Mouse (Mus musculus): ENCODE data around the gene Ippk. TPM values are rescaled to one million over a fixed set of nuclear protein-coding genes. Genes with fewer than 3 reads are reported as not detected.

Ippk gene
- polyA plus RNA-seq, 1 experiment from 2014 or later = 18.7 TPM

DNA sequence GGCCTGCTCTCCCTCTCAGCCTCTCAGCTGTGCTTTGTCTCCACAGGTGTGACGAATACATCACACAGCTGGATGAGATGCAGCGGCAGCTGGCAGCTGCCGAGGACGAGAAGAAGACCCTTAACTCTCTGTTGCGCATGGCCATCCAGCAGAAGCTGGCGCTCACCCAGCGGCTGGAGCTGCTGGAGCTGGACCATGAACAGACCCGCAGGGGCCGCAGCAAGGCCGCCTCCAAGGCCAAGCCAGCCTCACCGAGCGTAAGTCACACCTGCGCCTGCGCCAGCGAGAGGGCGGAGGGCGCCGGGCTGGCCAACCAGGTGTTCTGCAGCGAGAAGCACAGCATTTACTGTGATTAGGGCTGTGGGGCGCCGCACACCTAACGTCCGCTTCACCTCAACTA lies 38.1 kb upstream of the Ippk start:
- Histone ChIP-seq H3K27ac (ENCODE audit: low read depth) (no peak overlapping the region), H3K9me3 (ENCODE audit: control insufficient read depth, low read length) (no peaks in the 10 kb centered on the region), H3K36me3 (ENCODE audit: control insufficient read depth, insufficient read depth, low read length) (peaks cover 89% of the 10 kb centered on the region), H3K9ac (ENCODE audit: low read length) (no peak overlapping the region), H3K4me3 (ENCODE audit: low read depth, low read length) (no peak overlapping the region), H3K4me2 (ENCODE audit: low read length) (no peak overlapping the region), H3K27me3 (replicated peaks; ENCODE audit: control insufficient read depth, insufficient read depth, low read length) (no peaks in the 10 kb centered on the region), H3K4me1 (replicated peaks; ENCODE audit: control insufficient read depth, insufficient read depth, low read length) (no peaks in the 10 kb centered on the region)
- DNase-seq (ENCODE audit: low spot score) (no peak), ATAC-seq (replicated peaks; ENCODE audit: low FRiP score, low TSS enrichment, low read depth) (no peak)
- WGBS = 93% methylated on average over 23 of the region's 23 CpGs

DNA sequence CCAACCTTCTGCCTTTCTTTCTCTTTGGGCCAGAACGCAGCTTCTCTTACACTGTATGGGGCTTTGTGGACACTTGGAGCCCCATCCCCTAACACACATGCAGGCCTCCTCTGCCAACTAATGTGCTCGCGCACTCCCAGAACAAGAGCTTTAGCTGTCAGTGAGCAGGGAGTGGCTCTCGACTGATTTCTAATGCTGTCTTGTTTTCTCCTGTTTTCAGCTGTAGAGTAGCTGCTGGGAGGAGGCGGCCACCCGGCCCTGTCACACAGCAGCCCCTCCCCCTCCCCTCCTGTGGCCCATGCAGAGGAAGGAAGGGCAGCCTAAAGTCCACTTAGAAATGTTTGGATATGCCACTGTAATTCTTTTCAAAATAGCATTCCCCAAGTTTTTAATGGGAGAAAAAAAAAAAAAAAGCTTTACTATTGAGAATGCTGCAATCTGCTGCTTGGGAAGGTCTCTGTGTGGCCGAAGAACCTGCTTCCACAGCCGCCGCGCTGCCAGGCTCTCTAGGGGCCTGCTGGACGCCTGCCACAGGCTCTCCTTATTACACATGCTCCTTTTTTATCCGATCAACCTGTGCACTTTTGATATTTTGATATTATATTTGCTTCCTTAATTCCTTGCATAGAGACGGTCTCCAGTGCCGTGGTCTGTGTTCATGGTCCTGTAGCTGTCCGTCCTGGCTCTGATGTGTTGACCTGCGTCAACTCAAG lies 36.1 kb upstream of the Ippk start:
- Histone ChIP-seq H3K27ac (ENCODE audit: low read depth) (no peak overlapping the region), H3K4me3 (ENCODE audit: low read depth, low read length) (no peak overlapping the region), H3K27me3 (replicated peaks; ENCODE audit: control insufficient read depth, insufficient read depth, low read length) (no peaks in the 10 kb centered on the region), H3K9ac (ENCODE audit: low read length) (no peak overlapping the region), H3K9me3 (ENCODE audit: control insufficient read depth, low read length) (no peaks in the 10 kb centered on the region), H3K36me3 (ENCODE audit: control insufficient read depth, insufficient read depth, low read length) (peaks cover 70% of the 10 kb centered on the region), H3K4me2 (ENCODE audit: low read length) (no peak overlapping the region), H3K4me1 (replicated peaks; ENCODE audit: control insufficient read depth, insufficient read depth, low read length) (no peaks in the 10 kb centered on the region)
- WGBS = 78% methylated on average over 16 of the region's 16 CpGs
- ATAC-seq (replicated peaks; ENCODE audit: low FRiP score, low TSS enrichment, low read depth) = no peak
- DNase-seq (ENCODE audit: low spot score) = no peak

DNA sequence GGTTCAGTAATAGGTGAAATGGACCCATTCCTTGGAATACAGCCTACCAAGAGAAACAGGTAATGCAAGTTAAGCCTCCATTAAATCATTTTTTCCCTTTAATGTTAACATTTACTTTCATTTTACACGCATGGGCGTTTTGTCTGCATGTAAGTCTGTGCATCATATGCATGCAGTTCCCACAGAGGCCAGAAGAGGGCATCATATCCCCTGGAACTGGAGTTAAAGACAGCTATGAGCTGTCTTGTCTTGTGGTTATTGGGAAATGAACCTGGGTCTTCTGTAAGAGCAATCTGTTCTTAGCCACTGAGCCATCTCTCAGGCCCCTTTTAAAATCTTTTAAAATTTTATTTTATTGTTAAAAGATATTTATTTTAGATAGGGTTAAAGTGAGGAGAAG lies 29.7 kb upstream of the Ippk start:
- no peaks in the 10 kb centered on the region for H3K27me3 ChIP-seq (replicated peaks; ENCODE audit: control insufficient read depth, insufficient read depth, low read length)
- H3K4me3 ChIP-seq (ENCODE audit: low read depth, low read length) = no peak overlapping the region
- H3K4me1 ChIP-seq (replicated peaks; ENCODE audit: control insufficient read depth, insufficient read depth, low read length) = no peaks in the 10 kb centered on the region
- ATAC-seq (replicated peaks; ENCODE audit: low FRiP score, low TSS enrichment, low read depth) = no peak
- H3K4me2 ChIP-seq (ENCODE audit: low read length) = no peak overlapping the region
- WGBS = 89% methylated on average over 2 of the region's 2 CpGs
- no peak overlapping the region for H3K27ac ChIP-seq (ENCODE audit: low read depth)
- no peak overlapping the region for H3K9ac ChIP-seq (ENCODE audit: low read length)
- peaks cover 10% of the 10 kb centered on the region for H3K36me3 ChIP-seq (ENCODE audit: control insufficient read depth, insufficient read depth, low read length)
- no peaks in the 10 kb centered on the region for H3K9me3 ChIP-seq (ENCODE audit: control insufficient read depth, low read length)
- no peak for DNase-seq (ENCODE audit: low spot score)

DNA sequence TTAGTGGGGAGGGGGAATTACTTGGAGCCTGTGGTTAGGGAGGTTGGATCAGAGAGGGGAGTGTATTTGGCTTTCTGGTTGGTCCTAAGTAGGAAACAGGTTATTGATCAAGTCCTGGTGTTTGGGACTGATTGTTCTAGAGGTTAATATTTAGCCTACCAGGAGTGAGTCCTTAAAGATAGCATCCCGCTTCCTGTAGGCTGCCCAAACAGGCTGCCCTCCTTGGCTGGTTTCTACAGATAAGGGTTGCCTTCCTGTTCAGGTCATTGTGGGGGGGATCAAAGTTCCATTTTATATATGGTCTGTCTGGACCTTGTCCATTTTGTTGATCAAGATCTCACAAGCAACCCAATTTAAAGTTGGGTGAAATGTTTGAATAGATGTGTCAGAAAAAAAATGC lies 27.5 kb upstream of the Ippk start:
- H3K9ac ChIP-seq (ENCODE audit: low read length) = no peak overlapping the region
- 70% methylated on average over 1 of the region's 1 CpGs for WGBS
- no peak overlapping the region for H3K27ac ChIP-seq (ENCODE audit: low read depth)
- no peaks in the 10 kb centered on the region for H3K4me1 ChIP-seq (replicated peaks; ENCODE audit: control insufficient read depth, insufficient read depth, low read length)
- H3K9me3 ChIP-seq (ENCODE audit: control insufficient read depth, low read length) = no peaks in the 10 kb centered on the region
- ATAC-seq (replicated peaks; ENCODE audit: low FRiP score, low TSS enrichment, low read depth) (peak; percentile 29; the same call in 1 of the 2 replicates), DNase-seq (ENCODE audit: low spot score) (no peak)
- H3K4me3 ChIP-seq (ENCODE audit: low read depth, low read length) = no peak overlapping the region
- no peak overlapping the region for H3K4me2 ChIP-seq (ENCODE audit: low read length)
- H3K27me3 ChIP-seq (replicated peaks; ENCODE audit: control insufficient read depth, insufficient read depth, low read length) = no peaks in the 10 kb centered on the region
- no peaks in the 10 kb centered on the region for H3K36me3 ChIP-seq (ENCODE audit: control insufficient read depth, insufficient read depth, low read length)

DNA sequence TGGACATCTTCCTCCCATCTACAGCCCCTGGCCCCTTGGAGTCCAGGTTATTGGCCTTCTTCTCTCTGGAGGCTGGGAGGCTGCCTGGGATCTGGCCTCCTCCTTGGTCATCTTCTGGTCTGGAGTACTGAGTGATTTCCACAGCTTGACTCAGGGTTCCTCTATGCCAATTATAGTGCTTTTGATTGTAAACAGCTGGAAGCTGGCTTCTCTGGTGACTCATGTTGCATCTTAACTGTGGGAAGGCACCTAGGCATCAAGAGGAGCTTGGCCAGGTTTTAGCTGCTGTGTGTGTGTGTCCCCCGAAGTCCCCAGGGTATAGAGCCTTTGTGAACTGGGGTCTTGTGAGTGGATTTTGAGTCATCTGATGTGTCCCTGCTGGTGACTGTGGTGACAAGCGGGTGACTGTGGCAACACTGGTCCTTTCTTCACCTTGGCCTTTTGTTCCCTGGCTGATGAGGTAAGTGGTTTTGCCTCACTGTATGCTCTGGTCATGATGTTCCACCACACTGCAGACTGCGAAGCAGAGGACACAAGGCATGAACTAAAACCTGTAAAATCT lies 26.1 kb upstream of the Ippk start:
- ATAC-seq (replicated peaks; ENCODE audit: low FRiP score, low TSS enrichment, low read depth) = no peak
- WGBS = 93% methylated on average over 3 of the region's 3 CpGs
- no peaks in the 10 kb centered on the region for H3K27me3 ChIP-seq (replicated peaks; ENCODE audit: control insufficient read depth, insufficient read depth, low read length)
- H3K9ac ChIP-seq (ENCODE audit: low read length) = no peak overlapping the region
- no peak overlapping the region for H3K4me2 ChIP-seq (ENCODE audit: low read length)
- H3K4me3 ChIP-seq (ENCODE audit: low read depth, low read length) = no peak overlapping the region
- H3K36me3 ChIP-seq (ENCODE audit: control insufficient read depth, insufficient read depth, low read length) = no peaks in the 10 kb centered on the region
- no peak overlapping the region for H3K27ac ChIP-seq (ENCODE audit: low read depth)
- H3K4me1 ChIP-seq (replicated peaks; ENCODE audit: control insufficient read depth, insufficient read depth, low read length) = no peaks in the 10 kb centered on the region
- DNase-seq (ENCODE audit: low spot score) = no peak
- H3K9me3 ChIP-seq (ENCODE audit: control insufficient read depth, low read length) = no peaks in the 10 kb centered on the region

DNA sequence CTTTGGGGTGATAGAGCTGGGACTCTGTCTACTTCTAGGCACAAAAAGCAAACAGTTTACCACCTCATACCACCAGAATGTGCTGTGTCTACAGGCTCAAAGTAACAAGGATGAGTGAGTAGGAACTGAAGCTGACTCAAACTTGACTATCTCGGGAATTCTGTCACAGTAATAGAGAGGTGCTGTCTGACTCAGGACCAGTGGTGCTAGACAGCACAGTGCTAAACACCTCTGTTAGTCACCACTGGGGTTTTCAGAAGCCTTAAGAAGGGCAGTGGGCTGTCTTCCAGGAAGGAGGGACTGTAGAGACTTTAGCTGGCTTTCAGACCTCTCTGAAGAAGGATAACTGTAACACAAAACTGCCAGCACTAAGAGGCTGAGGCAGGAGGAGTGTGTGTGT lies 24.3 kb upstream of the Ippk start:
- Histone ChIP-seq H3K4me2 (ENCODE audit: low read length) (no peak overlapping the region), H3K4me3 (ENCODE audit: low read depth, low read length) (no peak overlapping the region), H3K36me3 (ENCODE audit: control insufficient read depth, insufficient read depth, low read length) (no peaks in the 10 kb centered on the region), H3K9me3 (ENCODE audit: control insufficient read depth, low read length) (no peaks in the 10 kb centered on the region), H3K4me1 (replicated peaks; ENCODE audit: control insufficient read depth, insufficient read depth, low read length) (no peaks in the 10 kb centered on the region), H3K27me3 (replicated peaks; ENCODE audit: control insufficient read depth, insufficient read depth, low read length) (no peaks in the 10 kb centered on the region), H3K27ac (ENCODE audit: low read depth) (no peak overlapping the region), H3K9ac (ENCODE audit: low read length) (no peak overlapping the region)
- no peak for ATAC-seq (replicated peaks; ENCODE audit: low FRiP score, low TSS enrichment, low read depth)
- no peak for DNase-seq (ENCODE audit: low spot score)
- 71% methylated on average over 1 of the region's 1 CpGs for WGBS

DNA sequence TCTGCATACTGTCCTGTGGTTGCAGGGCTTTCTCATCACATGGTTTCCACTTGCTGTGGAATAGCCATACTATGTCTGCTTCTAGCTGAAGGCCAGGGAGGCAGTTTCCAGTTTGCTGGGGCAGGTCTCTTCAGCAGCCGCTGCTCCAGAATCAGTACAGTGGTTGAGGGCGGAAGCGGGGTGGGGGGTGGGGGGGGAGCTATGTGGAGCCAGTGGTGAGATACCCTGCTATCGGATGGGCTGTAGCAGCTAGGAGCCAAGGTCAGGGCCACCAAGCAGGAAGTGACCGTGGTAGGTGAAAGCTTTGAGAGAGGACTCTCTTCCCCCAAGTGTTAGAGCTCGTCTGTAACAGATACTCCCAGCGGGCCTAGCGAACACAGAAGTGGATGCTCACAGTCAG lies 22.9 kb upstream of the Ippk start:
- ATAC-seq (replicated peaks; ENCODE audit: low FRiP score, low TSS enrichment, low read depth) (no peak), DNase-seq (ENCODE audit: low spot score) (no peak)
- Histone ChIP-seq H3K36me3 (ENCODE audit: control insufficient read depth, insufficient read depth, low read length) (no peaks in the 10 kb centered on the region), H3K27me3 (replicated peaks; ENCODE audit: control insufficient read depth, insufficient read depth, low read length) (no peaks in the 10 kb centered on the region), H3K4me2 (ENCODE audit: low read length) (no peak overlapping the region), H3K4me1 (replicated peaks; ENCODE audit: control insufficient read depth, insufficient read depth, low read length) (no peaks in the 10 kb centered on the region), H3K27ac (ENCODE audit: low read depth) (no peak overlapping the region), H3K9ac (ENCODE audit: low read length) (no peak overlapping the region), H3K9me3 (ENCODE audit: control insufficient read depth, low read length) (no peaks in the 10 kb centered on the region), H3K4me3 (ENCODE audit: low read depth, low read length) (no peak overlapping the region)
- WGBS = 82% methylated on average over 8 of the region's 8 CpGs

DNA sequence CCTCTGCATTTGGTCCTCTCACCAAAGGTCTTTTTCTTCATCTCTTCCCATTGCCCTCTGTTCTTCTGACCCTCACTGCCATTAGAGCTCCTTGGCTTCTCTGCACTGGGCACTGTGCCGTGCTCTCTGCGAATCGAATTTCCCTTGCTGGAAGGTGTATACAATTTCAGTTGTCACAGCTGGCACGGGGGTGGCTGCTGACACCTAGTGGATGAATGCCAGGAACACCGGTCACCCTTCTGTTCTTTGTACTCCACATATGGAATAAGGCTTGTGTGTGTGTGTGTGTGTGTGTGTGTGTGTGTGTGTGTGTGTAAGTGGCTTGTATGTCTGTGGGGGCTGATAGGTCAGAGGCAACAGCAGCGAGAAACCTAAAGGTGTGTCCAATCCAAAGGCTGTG lies 20.9 kb upstream of the Ippk start:
- no peak overlapping the region for H3K9ac ChIP-seq (ENCODE audit: low read length)
- WGBS = 52% methylated on average over 6 of the region's 6 CpGs
- no peaks in the 10 kb centered on the region for H3K36me3 ChIP-seq (ENCODE audit: control insufficient read depth, insufficient read depth, low read length)
- H3K27me3 ChIP-seq (replicated peaks; ENCODE audit: control insufficient read depth, insufficient read depth, low read length) = no peaks in the 10 kb centered on the region
- ATAC-seq (replicated peaks; ENCODE audit: low FRiP score, low TSS enrichment, low read depth) (no peak), DNase-seq (ENCODE audit: low spot score) (no peak)
- H3K27ac ChIP-seq (ENCODE audit: low read depth) = no peak overlapping the region
- no peaks in the 10 kb centered on the region for H3K4me1 ChIP-seq (replicated peaks; ENCODE audit: control insufficient read depth, insufficient read depth, low read length)
- H3K4me2 ChIP-seq (ENCODE audit: low read length) = no peak overlapping the region
- no peak overlapping the region for H3K4me3 ChIP-seq (ENCODE audit: low read depth, low read length)
- no peaks in the 10 kb centered on the region for H3K9me3 ChIP-seq (ENCODE audit: control insufficient read depth, low read length)

DNA sequence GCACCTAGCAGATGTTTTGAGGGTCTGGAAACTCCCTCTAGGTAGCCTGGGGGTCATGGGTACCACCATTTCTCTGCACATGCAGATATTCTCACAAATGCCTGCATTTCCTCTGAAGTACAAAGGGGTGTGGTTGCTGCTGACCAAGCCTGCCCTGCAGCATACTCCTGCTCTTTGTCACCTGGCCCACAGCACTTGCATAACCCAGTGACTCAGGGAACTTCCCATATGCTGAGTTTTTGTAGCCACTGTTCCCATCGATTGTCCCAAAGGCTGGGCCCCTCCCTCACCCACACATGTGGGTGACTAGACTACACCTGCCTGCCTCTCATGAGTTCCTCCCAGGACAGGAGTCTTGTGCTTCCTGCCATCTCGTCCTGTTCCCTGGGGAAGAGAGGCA lies 18.4 kb upstream of the Ippk start:
- no peak overlapping the region for H3K4me2 ChIP-seq (ENCODE audit: low read length)
- no peak for DNase-seq (ENCODE audit: low spot score)
- no peaks in the 10 kb centered on the region for H3K4me1 ChIP-seq (replicated peaks; ENCODE audit: control insufficient read depth, insufficient read depth, low read length)
- ATAC-seq (replicated peaks; ENCODE audit: low FRiP score, low TSS enrichment, low read depth) = peak; percentile 43; the same call in 1 of the 2 replicates
- H3K4me3 ChIP-seq (ENCODE audit: low read depth, low read length) = no peak overlapping the region
- H3K9ac ChIP-seq (ENCODE audit: low read length) = no peak overlapping the region
- no peaks in the 10 kb centered on the region for H3K27me3 ChIP-seq (replicated peaks; ENCODE audit: control insufficient read depth, insufficient read depth, low read length)
- no peaks in the 10 kb centered on the region for H3K9me3 ChIP-seq (ENCODE audit: control insufficient read depth, low read length)
- no peaks in the 10 kb centered on the region for H3K36me3 ChIP-seq (ENCODE audit: control insufficient read depth, insufficient read depth, low read length)
- no peak overlapping the region for H3K27ac ChIP-seq (ENCODE audit: low read depth)
- WGBS = 80% methylated on average over 2 of the region's 2 CpGs
